Mouse (Mus musculus) T-helper 2 cell (primary cell): ENCODE measurements around the gene Serpind1.

Experiments
- in situ Hi-C: fragments of 300-600 bp; cut with MboI, MseI; formaldehyde crosslinking; loops from one replicate; pipeline ENCODE4 v1.15.1; 2025; ENCODE audit warnings: high pct_unique_total_duplicates

Gene Serpind1

DNA sequence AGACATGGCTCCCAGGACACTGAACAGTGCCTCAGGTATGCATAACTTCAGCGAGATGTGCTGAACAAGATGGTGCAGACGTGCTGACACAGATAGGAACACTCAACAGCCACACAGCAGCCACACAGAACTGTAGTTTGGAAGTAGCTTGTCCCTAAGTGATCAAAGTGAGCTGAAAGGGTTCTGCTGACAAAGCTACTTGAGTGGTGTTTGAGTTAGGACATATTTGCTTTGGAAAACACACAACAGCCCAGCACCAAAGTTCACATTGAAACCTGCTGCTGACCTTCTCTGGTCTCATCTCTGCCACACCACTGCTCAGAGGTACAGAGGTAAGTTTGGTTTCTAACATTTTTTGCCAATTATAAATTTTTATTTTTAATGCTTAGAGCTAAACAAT, at the start of gene Serpind1:
Serpind1 (plus strand) TSS at position 256 of the 400 bp plus-strand sequence.
- in situ Hi-C loops = no loop called here

DNA sequence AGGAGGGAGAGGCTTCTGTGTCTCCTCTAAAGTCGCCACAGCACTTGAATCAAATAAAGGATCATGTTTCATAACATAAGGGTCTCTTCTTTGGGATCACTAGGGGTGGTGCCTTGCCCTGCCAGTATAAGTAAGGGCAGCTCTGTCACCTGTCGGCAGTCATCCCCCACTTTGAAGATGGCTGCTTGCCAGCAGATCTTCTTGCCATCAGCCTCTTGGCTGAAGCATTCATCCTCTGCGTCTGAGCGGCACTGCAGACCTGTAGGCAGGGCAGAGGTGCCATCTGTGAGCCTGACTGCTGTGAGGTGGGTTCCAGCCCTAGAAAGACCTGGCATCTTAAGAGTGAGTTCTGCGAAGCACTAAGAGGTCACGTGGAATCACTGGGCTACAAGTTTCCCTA, 48.0 kb upstream of the Serpind1 start:
- in situ Hi-C loops = no loop called here

- in situ Hi-C loops = no loop called here
These were observed 44.1 kb upstream of the Serpind1 start for GRCm38 (mm10) chr16:17287103-17287502.

DNA sequence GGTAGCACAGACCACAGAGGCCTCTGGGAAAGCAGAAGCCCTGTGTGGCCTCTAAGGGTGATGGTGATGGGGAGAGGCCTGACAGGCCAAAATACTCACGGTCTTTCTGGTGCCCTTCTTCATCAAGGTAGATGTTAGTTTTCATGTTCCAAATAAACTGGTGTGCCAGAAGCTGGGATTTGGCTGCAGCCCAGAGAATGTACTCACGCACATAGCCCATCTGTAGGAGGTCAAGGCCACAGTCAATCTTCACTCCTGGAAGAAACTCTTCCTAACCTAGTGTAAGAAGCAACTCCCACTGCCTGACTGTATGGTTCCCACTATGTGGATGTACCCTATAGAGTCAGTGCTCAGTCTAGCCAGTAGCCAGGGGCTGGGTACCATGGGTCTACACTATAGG, 40.2 kb upstream of the Serpind1 start:
- in situ Hi-C loops = no loop called here

GRCm38 (mm10) chr16:17292751-17293150, 38.4 kb upstream of the Serpind1 start:
- in situ Hi-C loops = no loop called here

DNA sequence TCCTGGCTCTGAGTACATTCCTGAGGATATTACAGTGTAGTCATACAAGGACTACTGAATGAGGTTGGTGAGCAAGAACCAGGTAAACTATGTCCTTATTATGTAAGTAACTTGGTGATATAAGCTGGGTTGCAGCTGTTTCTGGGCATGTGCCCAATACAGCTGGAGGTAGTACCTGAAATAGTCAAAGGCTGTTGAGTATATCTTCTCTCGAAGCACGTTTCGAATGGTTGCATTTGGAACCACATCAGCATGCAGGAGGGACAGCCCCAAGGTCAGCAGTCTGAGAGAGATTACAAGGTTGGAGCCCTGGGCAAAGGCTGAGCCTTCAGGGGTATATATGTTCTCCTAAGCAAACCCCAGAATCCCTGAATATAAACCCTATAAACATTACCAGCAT, 30.4 kb upstream of the Serpind1 start:
- in situ Hi-C loops = no loop called here

DNA sequence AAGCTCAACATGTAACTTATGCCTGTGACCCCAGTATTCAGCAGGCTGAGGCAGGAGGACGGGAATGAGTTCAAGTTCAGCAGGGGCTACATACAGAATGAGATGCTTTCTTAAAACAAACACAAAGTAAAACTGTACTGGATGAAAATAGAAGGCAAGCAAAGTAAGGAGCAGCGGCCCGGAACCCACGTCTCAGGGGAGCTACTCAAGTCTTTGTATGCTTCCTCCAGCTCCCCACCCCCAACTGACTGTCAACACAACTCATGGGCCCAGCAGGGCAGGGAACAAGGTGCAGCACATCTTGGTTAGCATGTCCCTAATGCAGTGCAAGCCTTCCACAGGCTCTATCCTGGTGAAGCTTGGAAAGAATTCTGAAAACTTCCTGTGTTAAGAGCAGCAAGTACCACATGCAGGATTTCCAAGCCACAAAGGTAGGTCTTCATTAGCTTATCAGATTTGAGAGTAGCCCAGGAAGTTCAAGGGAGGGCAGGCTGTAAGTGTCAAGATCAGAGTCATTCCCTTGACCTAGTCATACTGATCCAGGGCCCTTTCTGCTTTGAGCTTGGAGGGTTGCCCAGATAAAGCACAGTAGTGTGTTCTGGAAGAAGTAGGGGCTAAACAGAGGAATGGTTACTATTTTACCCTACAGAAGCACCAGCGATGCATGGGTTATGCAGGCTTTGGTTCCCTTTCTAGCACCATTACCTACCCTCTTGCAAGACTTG, 27.5 kb upstream of the Serpind1 start:
- in situ Hi-C loops = no loop called here

- in situ Hi-C loops = no loop called here
These were observed 23.7 kb upstream of the Serpind1 start for GRCm38 (mm10) chr16:17307461-17307860.

DNA sequence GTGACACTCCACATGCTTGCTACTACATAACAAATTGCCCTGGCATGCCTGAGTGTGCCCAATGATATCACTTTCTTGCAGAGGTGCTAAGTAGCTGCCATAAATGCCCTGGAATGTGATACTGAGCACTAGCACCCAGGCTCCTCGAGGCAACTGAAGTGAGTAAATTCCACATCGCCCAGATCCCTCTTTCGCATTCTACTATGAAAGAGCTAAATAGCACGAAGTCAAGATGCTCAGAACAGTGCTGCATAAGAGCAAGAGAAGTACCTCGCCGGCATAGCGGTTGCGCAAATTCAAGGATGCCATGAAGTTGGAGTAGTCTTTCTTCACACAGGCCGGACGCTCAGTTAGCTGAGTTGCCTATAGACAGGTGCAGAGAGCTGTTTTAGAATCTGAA, 22.1 kb upstream of the Serpind1 start:
- in situ Hi-C loops = no loop called here

DNA sequence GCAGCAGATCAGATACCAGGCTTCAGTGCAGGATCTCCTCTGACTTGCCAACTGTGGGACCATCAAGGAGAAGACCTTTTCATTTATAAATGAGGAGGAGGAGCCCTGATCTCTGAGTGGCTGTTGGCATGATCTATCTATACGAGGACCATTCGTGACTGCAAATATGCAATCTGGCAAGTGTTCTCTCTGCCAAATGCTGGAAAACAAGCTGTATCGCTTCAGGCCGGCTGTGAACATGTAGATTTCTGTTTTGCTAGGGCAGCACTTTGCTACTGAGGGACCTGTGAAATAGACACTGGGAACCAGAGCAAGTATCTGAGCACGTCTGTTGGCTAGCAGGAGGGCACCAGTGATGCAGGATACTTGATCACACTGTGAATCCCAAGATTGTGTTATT, 18.6 kb upstream of the Serpind1 start:
- in situ Hi-C loops = no loop called here

DNA sequence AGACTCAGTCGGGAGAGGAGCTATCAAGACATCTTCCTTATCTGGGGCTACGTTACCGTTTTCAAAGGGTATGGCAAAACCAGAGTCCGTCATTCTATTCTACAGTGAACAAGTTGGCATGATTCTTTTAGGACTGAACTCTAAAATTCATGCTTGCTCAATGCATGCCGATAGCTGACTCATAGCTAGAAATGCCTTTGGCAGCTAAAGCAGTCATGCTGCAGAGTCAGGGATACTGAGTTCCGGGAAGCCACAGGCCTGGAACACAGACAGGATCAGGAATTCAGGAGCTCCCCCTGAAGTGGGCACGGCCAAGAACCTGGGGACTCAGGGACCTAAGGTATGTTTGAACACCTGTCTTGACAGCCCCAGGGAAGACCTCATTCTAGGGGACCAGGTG, 14.6 kb upstream of the Serpind1 start:
- in situ Hi-C loops = no loop called here

GRCm38 (mm10) chr16:17321481-17321880, 9.7 kb upstream of the Serpind1 start:
- in situ Hi-C loops = no loop called here

DNA sequence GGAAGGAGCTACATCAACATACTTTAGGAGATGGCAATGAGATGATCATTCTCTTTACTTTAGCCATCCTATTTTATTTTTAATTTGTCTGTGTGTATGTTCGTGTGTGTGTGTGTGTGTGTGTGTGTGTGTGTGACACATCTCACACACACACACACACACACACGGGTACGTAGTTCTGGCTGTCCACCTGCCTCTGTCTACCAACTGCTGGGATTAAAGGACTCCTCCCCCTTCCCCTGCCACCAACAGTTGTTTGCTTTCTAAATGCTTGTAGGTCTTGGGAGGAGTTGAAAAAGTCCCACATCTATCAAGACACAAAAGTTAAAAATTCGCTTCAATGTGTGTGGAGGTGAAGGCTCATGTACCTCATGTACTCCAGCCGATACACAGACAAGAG, 6.4 kb upstream of the Serpind1 start:
- in situ Hi-C loops = no loop called here

GRCm38 (mm10) chr16:17326064-17326463, 5.1 kb upstream of the Serpind1 start:
- in situ Hi-C loops = no loop called here

GRCm38 (mm10) chr16:17329848-17330570, 1.2 kb upstream of the Serpind1 start:
- in situ Hi-C loops = no loop called here

- in situ Hi-C loops = no loop called here
These were observed 684 bp downstream of the Serpind1 start for GRCm38 (mm10) chr16:17331855-17332254.

GRCm38 (mm10) chr16:17334574-17334973, 3.4 kb downstream of the Serpind1 start:
- in situ Hi-C loops = no loop called here

DNA sequence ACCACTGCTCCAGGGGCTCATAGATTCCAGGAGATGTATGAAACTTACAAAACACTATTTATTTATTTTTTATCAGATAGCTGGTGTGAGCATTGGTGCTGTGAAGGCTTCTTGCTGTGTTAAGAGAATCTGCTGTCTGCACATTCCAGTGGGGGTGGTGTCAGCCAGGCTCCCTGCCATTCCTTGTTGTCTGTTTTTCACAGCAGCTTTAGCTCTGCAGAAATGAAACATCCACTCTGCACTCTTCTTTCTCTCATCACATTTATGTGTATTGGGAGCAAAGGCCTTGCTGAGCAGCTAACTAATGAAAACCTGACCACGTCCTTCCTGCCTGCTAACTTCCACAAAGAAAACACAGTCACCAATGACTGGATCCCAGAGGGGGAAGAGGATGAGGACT, 4.9 kb downstream of the Serpind1 start:
- in situ Hi-C loops = no loop called here

GRCm38 (mm10) chr16:17339701-17340100, 8.5 kb downstream of the Serpind1 start:
- in situ Hi-C loops = no loop called here

GRCm38 (mm10) chr16:17340705-17341104, 9.5 kb downstream of the Serpind1 start:
- in situ Hi-C loops = no loop called here

DNA sequence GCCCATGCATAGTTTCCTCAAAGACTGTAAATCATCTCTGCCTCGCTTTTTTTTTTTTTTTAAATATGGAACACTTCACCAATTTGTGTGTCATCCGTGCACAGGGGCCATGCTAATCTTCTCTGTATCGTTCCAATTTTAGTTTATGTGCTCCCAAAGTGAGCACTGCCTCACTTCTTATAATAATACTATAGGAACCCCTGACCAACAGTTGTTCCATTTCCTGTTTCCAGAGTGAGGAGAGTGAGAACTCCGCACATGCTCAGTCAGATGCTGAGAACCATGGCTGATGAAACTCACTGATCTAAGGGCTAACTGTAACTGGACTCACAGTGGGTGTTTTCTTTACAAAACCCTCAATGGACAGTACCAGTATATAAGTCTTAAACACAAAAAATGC, 10.7 kb downstream of the Serpind1 start:
- in situ Hi-C loops = no loop called here

DNA sequence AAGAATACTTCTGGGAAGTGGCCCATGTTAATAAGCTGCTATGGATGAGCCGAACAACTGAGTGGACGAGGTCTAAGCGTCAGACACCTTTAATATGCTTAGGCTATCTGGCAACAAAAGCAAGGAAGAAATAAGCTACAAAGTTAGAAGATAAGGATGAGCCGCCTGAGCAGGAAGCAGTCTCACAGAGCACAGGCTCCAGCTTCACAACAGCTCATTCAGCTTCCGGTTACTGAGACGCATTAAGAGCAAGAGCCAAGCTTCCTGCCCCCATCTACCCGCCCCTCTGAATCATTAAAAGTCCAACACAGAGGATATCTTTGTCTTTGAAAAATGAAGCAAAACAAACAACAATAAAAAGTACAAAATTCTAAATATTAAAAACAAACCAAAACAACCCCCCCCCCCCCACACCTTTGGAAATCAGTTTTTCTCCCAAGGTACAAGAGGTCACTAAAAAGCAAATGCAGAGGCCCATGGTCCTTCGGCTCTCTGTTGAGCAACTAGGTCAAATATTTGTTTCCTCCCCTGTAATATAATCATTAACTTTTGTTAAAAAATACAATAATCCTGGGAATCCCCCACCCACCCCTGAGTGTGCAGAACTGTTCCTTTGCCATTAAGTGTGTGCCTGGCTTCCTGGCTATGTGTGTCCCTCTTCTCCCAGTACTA, 14.1 kb downstream of the Serpind1 start:
- in situ Hi-C loops = no loop called here

- in situ Hi-C loops = no loop called here
These were observed 14.6 kb downstream of the Serpind1 start for GRCm38 (mm10) chr16:17345813-17346155.
